Mouse (Mus musculus): ENCODE measurements at regions not wholly inside any gene's neighbourhood (a gene's known extent, or its start where the extent isn't known, plus 50 kb on each side); places are given as distances from the start of the nearest gene placed in this dataset.

DNA sequence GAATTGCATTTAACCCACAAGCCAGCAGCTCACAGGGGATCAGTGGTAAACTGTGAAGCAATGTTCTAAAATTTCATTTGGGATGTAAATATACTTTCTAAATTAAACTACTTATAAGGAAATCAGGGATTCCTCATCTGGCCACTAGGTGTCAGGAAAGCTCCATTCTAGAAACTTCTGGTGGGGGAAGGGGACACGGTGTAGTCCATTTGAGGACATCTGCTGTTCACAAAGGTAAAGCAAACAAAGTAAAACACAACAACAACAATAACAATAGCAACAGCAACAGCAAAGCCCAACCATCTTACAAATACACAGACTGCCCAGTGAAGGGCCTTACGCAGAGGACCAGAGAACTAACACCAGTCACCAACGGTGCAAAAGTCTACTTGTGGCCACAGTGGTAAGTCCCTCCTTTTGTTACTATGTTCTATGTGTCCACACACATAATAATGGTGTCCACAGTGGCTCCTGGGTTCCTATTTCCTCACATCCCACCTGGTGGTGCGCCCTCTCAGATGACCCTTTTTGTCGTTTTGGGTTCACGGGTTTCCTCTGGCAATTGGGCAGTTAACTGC is 105.9 kb upstream of the Fam241a start:
- Histone ChIP-seq H3K27ac (ENCODE audit: low read depth) (no peak overlapping the region), H3K9me3 (ENCODE audit: control insufficient read depth, low read length) (no peaks in the 10 kb centered on the region), H3K4me1 (replicated peaks; ENCODE audit: control insufficient read depth, insufficient read depth, low read length) (no peaks in the 10 kb centered on the region), H3K36me3 (ENCODE audit: control insufficient read depth, insufficient read depth, low read length) (no peaks in the 10 kb centered on the region), H3K27me3 (replicated peaks; ENCODE audit: control insufficient read depth, insufficient read depth, low read length) (peaks cover 21% of the 10 kb centered on the region; the same call in 1 of the 2 replicates), H3K4me3 (ENCODE audit: low read depth, low read length) (no peak overlapping the region), H3K4me2 (ENCODE audit: low read length) (no peak overlapping the region), H3K9ac (ENCODE audit: low read length) (no peak overlapping the region)
- WGBS: 71% methylated on average over 6 of the region's 6 CpGs
- ATAC-seq (replicated peaks; ENCODE audit: low FRiP score, low TSS enrichment, low read depth) (no peak), DNase-seq (ENCODE audit: low spot score) (peak; percentile 76)

DNA sequence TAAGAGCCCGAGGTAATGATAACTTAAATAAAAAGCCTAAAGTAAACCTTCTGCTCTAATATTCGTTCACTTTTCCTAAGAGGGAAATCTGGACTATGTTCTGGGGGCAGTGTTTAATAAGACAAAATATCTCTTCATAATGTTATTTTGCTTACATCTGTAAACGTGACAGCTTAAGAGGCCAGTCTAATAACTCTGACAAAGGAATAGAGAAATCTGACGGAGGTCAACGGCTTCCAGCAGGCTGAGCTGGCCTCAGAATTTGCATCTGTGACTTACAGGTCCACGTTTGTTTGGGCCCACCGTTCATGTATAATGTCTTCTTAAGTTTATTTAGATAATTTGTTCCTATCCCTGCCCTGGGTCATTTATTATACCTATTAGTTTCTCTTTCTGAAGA is 99.6 kb upstream of the Fam241a start:
- ATAC-seq (replicated peaks; ENCODE audit: low FRiP score, low TSS enrichment, low read depth) (peak; percentile 80; the same call in 1 of the 2 replicates), DNase-seq (ENCODE audit: low spot score) (no peak)
- H3K4me2 ChIP-seq (ENCODE audit: low read length): no peak overlapping the region
- no peaks in the 10 kb centered on the region for H3K9me3 ChIP-seq (ENCODE audit: control insufficient read depth, low read length)
- H3K27ac ChIP-seq (ENCODE audit: low read depth): no peak overlapping the region
- WGBS: 16% methylated on average over 7 of the region's 7 CpGs
- H3K36me3 ChIP-seq (ENCODE audit: control insufficient read depth, insufficient read depth, low read length): no peaks in the 10 kb centered on the region
- H3K27me3 ChIP-seq (replicated peaks; ENCODE audit: control insufficient read depth, insufficient read depth, low read length): peaks cover 22% of the 10 kb centered on the region; the same call in 1 of the 2 replicates
- no peak overlapping the region for H3K9ac ChIP-seq (ENCODE audit: low read length)
- H3K4me3 ChIP-seq (ENCODE audit: low read depth, low read length): no peak overlapping the region
- H3K4me1 ChIP-seq (replicated peaks; ENCODE audit: control insufficient read depth, insufficient read depth, low read length): no peaks in the 10 kb centered on the region

DNA sequence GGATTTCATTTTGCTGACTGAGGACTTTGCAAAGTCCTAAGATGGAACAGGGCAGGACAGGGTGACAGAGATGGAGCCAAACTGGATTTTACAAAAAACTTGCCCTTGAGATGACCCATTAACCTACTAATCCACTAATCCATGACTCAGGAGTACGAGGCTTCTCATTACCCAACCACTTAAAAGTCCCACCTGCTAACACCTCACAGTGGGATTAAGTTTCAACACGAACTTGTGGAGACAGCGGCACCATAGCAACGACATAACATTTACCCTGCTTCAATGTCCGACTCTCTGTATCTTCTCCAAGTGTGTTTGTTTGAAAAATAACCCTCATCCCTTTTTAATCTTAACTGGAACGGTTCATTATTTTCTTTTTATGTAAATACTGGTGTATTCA is 91.5 kb upstream of the Fam241a start:
- Histone ChIP-seq H3K36me3 (ENCODE audit: control insufficient read depth, insufficient read depth, low read length) (no peaks in the 10 kb centered on the region), H3K9ac (ENCODE audit: low read length) (no peak overlapping the region), H3K27me3 (replicated peaks; ENCODE audit: control insufficient read depth, insufficient read depth, low read length) (peaks cover 17% of the 10 kb centered on the region; the same call in 1 of the 2 replicates), H3K4me2 (ENCODE audit: low read length) (no peak overlapping the region), H3K4me3 (ENCODE audit: low read depth, low read length) (no peak overlapping the region), H3K4me1 (replicated peaks; ENCODE audit: control insufficient read depth, insufficient read depth, low read length) (no peaks in the 10 kb centered on the region), H3K27ac (ENCODE audit: low read depth) (no peak overlapping the region), H3K9me3 (ENCODE audit: control insufficient read depth, low read length) (no peaks in the 10 kb centered on the region)
- WGBS: 45% methylated on average over 6 of the region's 6 CpGs
- DNase-seq (ENCODE audit: low spot score): no peak
- no peak for ATAC-seq (replicated peaks; ENCODE audit: low FRiP score, low TSS enrichment, low read depth)

DNA sequence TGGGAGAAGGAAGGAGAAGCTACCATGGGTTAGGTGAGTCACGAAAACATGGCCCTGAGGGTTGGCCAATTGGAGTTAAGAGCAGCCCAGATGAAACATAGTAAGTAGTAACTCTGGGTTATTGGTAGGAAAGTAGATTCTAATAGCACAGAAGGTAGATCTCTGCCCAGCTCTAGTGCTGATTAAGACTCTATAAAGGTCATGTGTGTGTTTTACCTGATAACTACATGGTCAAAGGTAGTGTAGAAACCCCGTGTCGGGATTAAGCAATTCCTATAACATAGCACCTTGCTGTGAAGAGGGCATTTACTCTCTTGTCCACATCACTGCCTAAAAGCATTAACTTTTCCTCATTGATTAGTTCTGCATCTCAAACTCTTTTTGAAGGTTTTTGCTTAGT is 89.0 kb upstream of the Fam241a start:
- DNase-seq (ENCODE audit: low spot score) (no peak), ATAC-seq (replicated peaks; ENCODE audit: low FRiP score, low TSS enrichment, low read depth) (no peak)
- Histone ChIP-seq H3K4me1 (replicated peaks; ENCODE audit: control insufficient read depth, insufficient read depth, low read length) (no peaks in the 10 kb centered on the region), H3K27ac (ENCODE audit: low read depth) (no peak overlapping the region), H3K4me3 (ENCODE audit: low read depth, low read length) (no peak overlapping the region), H3K27me3 (replicated peaks; ENCODE audit: control insufficient read depth, insufficient read depth, low read length) (0 out of 2 replicates have a peak, but pooled peaks cover 9% of the 10 kb centered on the region), H3K9ac (ENCODE audit: low read length) (no peak overlapping the region), H3K4me2 (ENCODE audit: low read length) (no peak overlapping the region), H3K9me3 (ENCODE audit: control insufficient read depth, low read length) (no peaks in the 10 kb centered on the region), H3K36me3 (ENCODE audit: control insufficient read depth, insufficient read depth, low read length) (no peaks in the 10 kb centered on the region)
- WGBS: 92% methylated on average over 3 of the region's 3 CpGs

DNA sequence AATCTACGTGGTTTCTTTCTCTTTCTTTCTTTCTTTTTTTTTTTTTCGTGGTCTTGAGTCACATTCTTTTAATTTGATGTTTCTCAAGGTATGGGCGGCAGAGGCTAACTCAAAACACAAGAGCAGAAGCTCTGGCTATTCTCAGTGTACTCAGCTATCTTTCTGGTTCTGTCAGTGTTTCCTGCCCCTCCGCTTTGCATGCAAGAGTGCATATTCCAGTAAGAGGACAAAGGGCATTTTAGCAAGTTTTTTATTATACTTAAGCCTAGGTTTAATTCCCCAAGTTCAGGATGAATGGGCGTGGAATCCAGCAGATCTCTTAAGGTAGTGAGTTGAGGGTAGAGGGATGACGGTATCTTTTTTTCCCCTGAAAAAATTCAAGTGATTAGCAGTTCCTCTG is 81.1 kb upstream of the Fam241a start:
- ATAC-seq (replicated peaks; ENCODE audit: low FRiP score, low TSS enrichment, low read depth): no peak
- WGBS: 28% methylated on average over 6 of the region's 6 CpGs
- no peaks in the 10 kb centered on the region for H3K36me3 ChIP-seq (ENCODE audit: control insufficient read depth, insufficient read depth, low read length)

DNA sequence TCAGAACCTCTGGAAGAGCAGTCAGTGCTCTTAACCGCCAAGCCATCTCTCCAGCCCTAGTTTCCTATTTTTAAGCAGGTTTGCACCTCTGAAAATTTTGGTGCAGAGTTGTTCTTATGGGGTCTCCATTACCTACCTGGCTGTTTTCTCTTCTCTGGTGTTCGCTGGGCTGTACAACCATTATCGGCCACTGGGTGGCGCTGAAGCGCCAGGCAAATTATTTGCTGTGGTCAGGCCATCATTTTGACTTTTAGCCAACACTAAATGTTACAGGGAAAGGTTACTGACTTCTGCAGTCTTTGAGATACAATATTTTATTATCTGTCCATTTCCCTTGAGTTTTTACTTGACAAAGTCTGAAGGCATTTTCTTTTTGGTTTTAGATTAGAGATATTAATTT is 74.8 kb upstream of the Fam241a start:
- no peak overlapping the region for H3K9ac ChIP-seq (ENCODE audit: low read length)
- H3K4me1 ChIP-seq (replicated peaks; ENCODE audit: control insufficient read depth, insufficient read depth, low read length): no peaks in the 10 kb centered on the region
- WGBS: 3% methylated on average over 5 of the region's 5 CpGs
- no peak for ATAC-seq (replicated peaks; ENCODE audit: low FRiP score, low TSS enrichment, low read depth)
- no peak overlapping the region for H3K4me2 ChIP-seq (ENCODE audit: low read length)
- no peaks in the 10 kb centered on the region for H3K9me3 ChIP-seq (ENCODE audit: control insufficient read depth, low read length)
- no peak overlapping the region for H3K27ac ChIP-seq (ENCODE audit: low read depth)
- no peaks in the 10 kb centered on the region for H3K36me3 ChIP-seq (ENCODE audit: control insufficient read depth, insufficient read depth, low read length)
- no peak overlapping the region for H3K4me3 ChIP-seq (ENCODE audit: low read depth, low read length)
- peak; percentile 92 for DNase-seq (ENCODE audit: low spot score)
- no peaks in the 10 kb centered on the region for H3K27me3 ChIP-seq (replicated peaks; ENCODE audit: control insufficient read depth, insufficient read depth, low read length)

More for the DNA sequence above, 81.1 kb upstream of the Fam241a start:
- Histone ChIP-seq H3K9me3 (ENCODE audit: control insufficient read depth, low read length) (no peaks in the 10 kb centered on the region), H3K27me3 (replicated peaks; ENCODE audit: control insufficient read depth, insufficient read depth, low read length) (no peaks in the 10 kb centered on the region), H3K4me1 (replicated peaks; ENCODE audit: control insufficient read depth, insufficient read depth, low read length) (no peaks in the 10 kb centered on the region), H3K9ac (ENCODE audit: low read length) (no peak overlapping the region), H3K4me3 (ENCODE audit: low read depth, low read length) (no peak overlapping the region), H3K27ac (ENCODE audit: low read depth) (peak overlapping the region; percentile 43; the same call in 1 of the 2 replicates), H3K4me2 (ENCODE audit: low read length) (no peak overlapping the region)
- DNase-seq (ENCODE audit: low spot score): no peak

DNA sequence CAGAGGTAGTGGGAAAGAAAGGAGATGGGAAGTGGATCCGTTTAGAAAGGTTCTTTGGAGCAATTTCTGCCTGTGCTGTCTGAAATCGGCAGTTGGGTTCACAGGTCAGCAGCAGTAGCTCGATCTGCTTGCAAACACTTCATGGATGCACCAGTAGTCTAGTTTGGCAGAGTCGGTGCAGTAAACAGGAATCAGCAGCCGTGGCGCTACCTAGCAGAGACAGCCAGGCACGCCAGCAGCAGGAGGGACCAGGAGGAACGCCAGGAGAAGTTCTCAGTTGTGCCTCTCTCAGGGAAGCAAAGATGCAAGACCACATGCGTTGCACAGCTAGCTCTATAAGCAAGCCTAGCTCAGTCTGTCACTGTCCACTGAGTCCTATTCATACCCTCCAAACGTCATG is 71.0 kb upstream of the Fam241a start:
- no peaks in the 10 kb centered on the region for H3K4me1 ChIP-seq (replicated peaks; ENCODE audit: control insufficient read depth, insufficient read depth, low read length)
- no peaks in the 10 kb centered on the region for H3K36me3 ChIP-seq (ENCODE audit: control insufficient read depth, insufficient read depth, low read length)
- no peak for DNase-seq (ENCODE audit: low spot score)
- H3K27ac ChIP-seq (ENCODE audit: low read depth): no peak overlapping the region
- no peak overlapping the region for H3K4me3 ChIP-seq (ENCODE audit: low read depth, low read length)
- no peak for ATAC-seq (replicated peaks; ENCODE audit: low FRiP score, low TSS enrichment, low read depth)
- WGBS: 73% methylated on average over 10 of the region's 10 CpGs
- H3K9ac ChIP-seq (ENCODE audit: low read length): no peak overlapping the region
- no peaks in the 10 kb centered on the region for H3K27me3 ChIP-seq (replicated peaks; ENCODE audit: control insufficient read depth, insufficient read depth, low read length)
- H3K4me2 ChIP-seq (ENCODE audit: low read length): no peak overlapping the region
- no peaks in the 10 kb centered on the region for H3K9me3 ChIP-seq (ENCODE audit: control insufficient read depth, low read length)

DNA sequence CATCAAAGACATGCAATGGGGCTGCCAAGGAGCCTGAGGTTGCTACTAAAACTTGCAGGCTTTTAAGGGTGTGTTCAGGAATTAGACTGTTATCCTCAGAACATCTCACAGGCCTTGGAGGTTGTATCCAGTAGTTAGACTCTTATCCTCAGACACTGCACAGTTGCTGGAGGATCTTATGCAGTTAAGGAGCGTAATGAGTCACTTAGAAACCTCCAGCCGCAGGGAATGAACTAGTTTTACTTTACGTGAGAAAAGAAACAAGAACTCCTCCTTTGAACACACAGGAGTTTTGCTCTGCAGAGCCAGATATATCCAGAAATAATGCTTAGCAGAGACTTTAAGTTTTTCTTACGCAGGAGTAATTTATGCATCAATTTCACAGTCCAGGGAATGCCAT is 70.1 kb upstream of the Fam241a start:
- no peak for ATAC-seq (replicated peaks; ENCODE audit: low FRiP score, low TSS enrichment, low read depth)
- Histone ChIP-seq H3K9ac (ENCODE audit: low read length) (no peak overlapping the region), H3K4me2 (ENCODE audit: low read length) (no peak overlapping the region), H3K4me3 (ENCODE audit: low read depth, low read length) (no peak overlapping the region), H3K36me3 (ENCODE audit: control insufficient read depth, insufficient read depth, low read length) (no peaks in the 10 kb centered on the region), H3K9me3 (ENCODE audit: control insufficient read depth, low read length) (no peaks in the 10 kb centered on the region), H3K4me1 (replicated peaks; ENCODE audit: control insufficient read depth, insufficient read depth, low read length) (no peaks in the 10 kb centered on the region), H3K27ac (ENCODE audit: low read depth) (no peak overlapping the region), H3K27me3 (replicated peaks; ENCODE audit: control insufficient read depth, insufficient read depth, low read length) (no peaks in the 10 kb centered on the region)
- WGBS: 78% methylated on average over 4 of the region's 4 CpGs
- no peak for DNase-seq (ENCODE audit: low spot score)

DNA sequence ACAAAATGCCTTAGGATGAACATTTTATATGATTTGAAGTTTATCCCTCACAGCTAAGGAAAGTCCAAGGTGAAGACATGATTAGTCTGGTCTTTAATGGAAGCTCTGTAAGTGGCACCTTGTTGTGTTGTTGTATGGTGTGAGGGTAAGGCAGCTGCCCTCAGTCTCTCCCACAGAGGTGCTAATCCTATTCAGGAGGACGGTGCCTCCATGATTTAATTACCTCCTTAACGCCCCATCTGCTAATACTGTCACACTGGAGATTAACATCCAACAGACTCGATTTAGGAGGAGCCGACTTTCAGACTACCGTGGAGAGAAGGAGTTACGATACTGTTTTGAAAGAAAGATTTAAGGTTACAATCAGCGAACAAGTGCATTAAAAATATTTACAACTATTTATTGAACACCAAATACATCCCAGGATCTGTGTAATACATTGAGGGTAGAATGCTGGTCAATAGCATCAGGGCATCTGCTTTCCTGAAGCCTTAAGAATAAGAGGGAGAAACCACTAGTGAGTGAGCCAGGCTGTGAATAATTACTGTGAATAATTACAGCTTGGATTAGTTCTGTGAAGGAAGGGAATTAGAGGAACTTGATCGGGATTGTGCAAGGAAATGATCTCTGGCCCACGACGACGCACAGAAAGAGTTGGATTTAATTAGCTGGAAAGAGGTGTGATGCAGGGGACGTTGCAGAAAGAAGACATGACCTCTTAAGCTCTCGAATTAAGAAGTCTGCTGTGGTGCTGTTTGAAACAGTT is 63.0 kb upstream of the Fam241a start:
- no peak overlapping the region for H3K27ac ChIP-seq (ENCODE audit: low read depth)
- no peaks in the 10 kb centered on the region for H3K36me3 ChIP-seq (ENCODE audit: control insufficient read depth, insufficient read depth, low read length)
- no peak for DNase-seq (ENCODE audit: low spot score)
- 42% methylated on average over 13 of the region's 13 CpGs for WGBS
- no peak overlapping the region for H3K9ac ChIP-seq (ENCODE audit: low read length)
- H3K9me3 ChIP-seq (ENCODE audit: control insufficient read depth, low read length): no peaks in the 10 kb centered on the region
- no peak overlapping the region for H3K4me2 ChIP-seq (ENCODE audit: low read length)
- ATAC-seq (replicated peaks; ENCODE audit: low FRiP score, low TSS enrichment, low read depth): no peak
- H3K4me3 ChIP-seq (ENCODE audit: low read depth, low read length): no peak overlapping the region
- 0 out of 2 replicates have a peak, but pooled peaks cover 3% of the 10 kb centered on the region for H3K27me3 ChIP-seq (replicated peaks; ENCODE audit: control insufficient read depth, insufficient read depth, low read length)
- no peaks in the 10 kb centered on the region for H3K4me1 ChIP-seq (replicated peaks; ENCODE audit: control insufficient read depth, insufficient read depth, low read length)
